Mouse (Mus musculus) hindbrain, postnatal 0 days (tissue): ENCODE measurements around the gene Tgm5. TPM values are rescaled to one million over a fixed set of nuclear protein-coding genes. Genes with fewer than 3 reads are reported as not detected.
"Not testable (repeated sequence)": the region's sequence is repeated elsewhere in the genome, so short reads cannot be mapped to it uniquely, and the experiment has no call there.

Source experiments
- ATAC-seq: fragments of 200-750 bp; cut with Nextera tagmentation; 2 replicates; pipeline ENCODE4 v1.8.0; 2017; ENCODE audit warnings: mild to moderate bottlenecking, moderate TSS enrichment, moderate library complexity
- DNase-seq: peaks from one replicate; pipeline ENCODE4 v3.0.0-alpha.2; 2015; ENCODE audit warnings: low spot score
- H3K27ac ChIP-seq: fragments of 300-500 bp; sonication (generic); 2 replicates; pipeline ENCODE4 v1.5.1; 2014; ENCODE audit warnings: mild to moderate bottlenecking
- H3K27me3 ChIP-seq: fragments of 300-500 bp; sonication (generic); 2 replicates; pipeline ENCODE4 v1.6.1; 2014; ENCODE audit warnings: low read length, mixed read lengths; ENCODE audit not compliant: insufficient read depth
- H3K36me3 ChIP-seq: fragments of 300-500 bp; sonication (generic); 2 replicates; pipeline ENCODE4 v1.6.1; 2014; ENCODE audit warnings: low read length, mixed read lengths; ENCODE audit not compliant: insufficient read depth
- H3K4me1 ChIP-seq: fragments of 300-500 bp; sonication (generic); 2 replicates; pipeline ENCODE4 v1.6.1; 2014; ENCODE audit warnings: antibody characterized with exemption, low read length, mixed read lengths; ENCODE audit not compliant: insufficient read depth
- H3K4me2 ChIP-seq: fragments of 300-500 bp; sonication (generic); 2 replicates; pipeline ENCODE4 v1.6.1; 2014; ENCODE audit warnings: low read depth, mild to moderate bottlenecking, low read length, moderate library complexity, mixed read lengths
- H3K4me3 ChIP-seq: fragments of 300-500 bp; sonication (generic); 2 replicates; pipeline ENCODE4 v1.5.1; 2014; ENCODE audit warnings: low read length
- H3K9ac ChIP-seq: fragments of 300-500 bp; sonication (generic); replicated peaks from 2 replicates; pipeline ENCODE4 v1.6.1; 2014; ENCODE audit warnings: mild to moderate bottlenecking, low read length, moderate library complexity, mixed read lengths
- H3K9me3 ChIP-seq: fragments of 300-500 bp; sonication (generic); 2 replicates; pipeline ENCODE4 v1.6.1; 2016; ENCODE audit warnings: low read length, mixed read lengths
- CTCF ChIP-seq: IDR thresholded peaks from 2 replicates; pipeline ENCODE4 v1.5.1; 2016; ENCODE audit warnings: antibody characterized with exemption, control low read depth, low read depth
- whole genome bisulfite sequencing: fragments of 180-500 bp; shearing (Covaris S2); extraction: QIAGEN DNeasy Blood & Tissue Kit; methylation state at CpG from one replicate; pipeline ENCODE4 v1.1.7; 2014; 5-methylcytosine and 5-hydroxymethylcytosine counted together
- polyA plus RNA-seq: library from polyadenylated mRNA; unstranded; fragments of >200 nt; fragmentation: Nextera tagmentation; extraction: Ambion mirVana; gene quantifications from 2 replicates; pipeline ENCODE4 v1.2.1, GENCODE M21; 2015
- total RNA-seq: library from RNA; depleted of rRNA; stranded (reverse); fragments of >200 nt; gene quantifications from 2 replicates; pipeline ENCODE4 v1.2.3, GENCODE M21; 2014; rRNA removed

Gene Tgm5
- total and polyA plus RNA-seq, 2 experiments from 2014 or later = 0.45 to 0.78 TPM

DNA sequence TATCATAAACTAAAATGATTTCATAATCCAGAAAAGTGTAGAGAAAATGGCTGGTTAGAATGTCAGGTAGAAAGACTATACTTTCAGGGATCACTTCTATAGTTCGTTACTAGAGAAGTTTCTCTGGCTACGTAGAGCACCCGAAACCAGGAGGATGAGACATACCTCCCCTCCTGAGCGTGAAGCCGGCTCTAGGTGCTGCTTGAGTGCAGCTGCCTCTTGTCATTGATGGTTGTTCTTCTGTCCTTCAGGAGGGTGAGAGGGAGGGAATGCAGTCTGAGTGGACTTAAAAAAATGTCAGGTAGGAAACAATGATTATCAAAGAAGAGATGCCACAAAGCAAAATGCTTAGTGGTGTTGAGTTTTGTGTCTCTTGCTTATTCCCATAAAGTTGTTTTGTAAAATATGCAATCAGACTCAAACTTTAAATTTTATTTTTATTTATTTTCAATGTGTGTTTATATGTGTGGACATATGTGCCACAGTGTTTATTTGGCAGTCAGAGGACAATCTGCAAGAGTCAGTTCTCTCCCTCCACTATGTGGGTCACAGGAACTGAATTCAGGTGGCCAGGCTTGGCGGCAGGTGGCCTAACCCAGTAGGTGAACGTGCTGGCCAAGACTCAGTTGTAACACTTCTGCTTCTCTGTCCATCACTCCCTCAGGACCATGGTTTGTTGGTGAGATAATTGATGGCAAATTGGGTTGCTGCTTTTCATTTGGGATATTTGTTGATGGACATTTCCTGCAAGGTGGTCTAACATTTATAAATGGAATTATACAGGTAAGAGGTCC lies 81.4 kb downstream of the Tgm5 start:
- Histone ChIP-seq H3K4me3 (no peak overlapping the region), H3K4me1 (no peaks in the 10 kb centered on the region), H3K27ac (no peak overlapping the region), H3K27me3 (no peaks in the 10 kb centered on the region), H3K9ac (no peak overlapping the region), H3K9me3 (no peaks in the 10 kb centered on the region), H3K4me2 (no peak overlapping the region), H3K36me3 (no peaks in the 10 kb centered on the region)
- ATAC-seq = no peak
- no peak for DNase-seq
- 86% methylated on average over 7 of the region's 7 CpGs for WGBS
- no peak for TF ChIP-seq CTCF

DNA sequence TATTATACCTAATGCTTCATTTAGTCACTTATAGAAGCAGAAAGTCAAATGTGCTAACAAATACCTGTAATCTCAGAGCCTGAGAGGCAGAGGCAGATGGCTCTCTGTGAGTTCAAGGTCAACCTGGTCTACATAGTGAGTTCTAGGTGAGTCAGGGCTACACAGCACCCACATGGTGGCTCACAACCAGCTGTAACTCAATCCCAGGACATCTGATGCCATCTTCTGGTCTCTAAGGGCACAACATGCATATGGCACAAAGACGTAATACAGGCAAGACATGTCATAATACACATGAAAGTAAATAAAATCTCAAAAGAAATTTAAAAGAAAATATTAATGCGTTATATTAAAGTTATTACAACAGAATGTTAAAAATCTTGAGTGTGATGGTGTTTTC lies 82.1 kb downstream of the Tgm5 start:
- DNase-seq (no peak), ATAC-seq (no peak)
- H3K4me3 ChIP-seq = no peak overlapping the region
- no peak overlapping the region for H3K4me2 ChIP-seq
- no peak overlapping the region for H3K27ac ChIP-seq
- no peaks in the 10 kb centered on the region for H3K36me3 ChIP-seq
- H3K9ac ChIP-seq = no peak overlapping the region
- no peaks in the 10 kb centered on the region for H3K27me3 ChIP-seq
- TF ChIP-seq CTCF = peak; percentile 47
- no peaks in the 10 kb centered on the region for H3K4me1 ChIP-seq
- no peaks in the 10 kb centered on the region for H3K9me3 ChIP-seq
- WGBS = 75% methylated on average over 2 of the region's 2 CpGs

DNA sequence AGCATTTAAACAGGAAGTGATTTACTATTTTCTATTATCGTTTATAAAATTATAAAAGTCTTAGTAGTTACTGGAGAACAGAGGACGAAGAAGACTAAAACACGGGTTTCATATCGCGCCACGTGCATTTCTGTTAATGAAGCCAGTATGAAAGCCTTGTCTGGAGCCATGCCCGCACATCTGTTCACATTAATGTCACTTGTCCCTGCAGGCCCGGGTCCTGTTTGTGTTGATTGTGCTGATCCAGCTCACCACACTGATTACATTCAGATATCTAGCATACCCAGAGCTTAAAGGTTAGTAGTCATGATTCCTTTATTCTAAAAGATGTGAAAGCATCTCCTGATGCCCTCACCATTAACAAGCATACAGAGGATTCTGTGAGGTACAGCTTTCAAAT lies 86.8 kb downstream of the Tgm5 start:
- ATAC-seq = no peak
- no peak for TF ChIP-seq CTCF
- no peak overlapping the region for H3K4me3 ChIP-seq
- no peak overlapping the region for H3K9ac ChIP-seq
- no peaks in the 10 kb centered on the region for H3K27me3 ChIP-seq
- no peak for DNase-seq
- H3K4me2 ChIP-seq = no peak overlapping the region
- H3K36me3 ChIP-seq = no peaks in the 10 kb centered on the region
- no peaks in the 10 kb centered on the region for H3K4me1 ChIP-seq
- WGBS = 81% methylated on average over 8 of the region's 8 CpGs
- H3K9me3 ChIP-seq = no peaks in the 10 kb centered on the region
- no peak overlapping the region for H3K27ac ChIP-seq

DNA sequence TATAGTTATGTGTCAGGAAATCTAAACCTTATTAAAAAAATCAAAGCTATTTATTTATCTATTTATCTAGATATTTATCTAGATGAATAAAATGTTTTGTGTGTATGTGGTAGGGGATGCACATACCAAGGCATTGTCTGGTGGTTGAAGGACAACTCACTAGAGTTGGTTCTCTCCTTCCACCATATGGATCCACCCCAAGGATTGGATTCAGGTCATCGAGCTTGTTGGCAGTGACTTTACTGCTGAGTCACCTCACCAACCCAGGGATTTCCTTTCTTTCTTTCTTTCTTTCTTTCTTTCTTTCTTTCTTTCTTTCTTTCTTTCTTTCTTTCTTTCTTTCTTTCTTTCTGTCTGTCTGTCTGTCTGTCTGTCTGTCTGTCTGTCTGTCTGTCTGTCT lies 89.0 kb downstream of the Tgm5 start:
- H3K9me3 ChIP-seq, H3K27me3 ChIP-seq, H3K9ac ChIP-seq, H3K4me3 ChIP-seq, DNase-seq, H3K36me3 ChIP-seq, H3K4me1 ChIP-seq, H3K4me2 ChIP-seq, H3K27ac ChIP-seq, ATAC-seq: not testable (repeated sequence)
- WGBS = 65% methylated on average over 1 of the region's 1 CpGs

Other genes starting within 250 kb of the Tgm5 start
- 27.0 and 37.8 TPM in 2 replicates for gene Cdan1, start 235.7 kb downstream of the Tgm5 start, total RNA-seq
- gene Cdan1, start 235.7 kb downstream of the Tgm5 start, polyA plus RNA-seq = 4.9 and 5.9 TPM in 2 replicates
- 60.1 and 63.7 TPM in 2 replicates for gene Ttbk2, start 235.2 kb downstream of the Tgm5 start, total RNA-seq
- gene Ttbk2, start 235.2 kb downstream of the Tgm5 start, polyA plus RNA-seq = 9.2 and 9.3 TPM in 2 replicates
- gene Ubr1, start 115.1 kb downstream of the Tgm5 start, total RNA-seq = 27.8 and 34.8 TPM in 2 replicates
- gene Ubr1, start 115.1 kb downstream of the Tgm5 start, polyA plus RNA-seq = 27.3 and 27.5 TPM in 2 replicates
- 24.0 and 25.8 TPM in 2 replicates for gene Tmem62, start 108.8 kb downstream of the Tgm5 start, total RNA-seq
- gene Tmem62, start 108.8 kb downstream of the Tgm5 start, polyA plus RNA-seq = 12.6 and 13.8 TPM in 2 replicates
- 40.0 and 42.3 TPM in 2 replicates for gene Ccndbp1, start 77.4 kb downstream of the Tgm5 start, total RNA-seq
- gene Ccndbp1, start 77.4 kb downstream of the Tgm5 start, polyA plus RNA-seq = 76.5 and 80.2 TPM in 2 replicates
- gene Epb42, start 48.8 kb downstream of the Tgm5 start, total RNA-seq = 0.07 and 0.73 TPM in 2 replicates
- 0.06 and 0.18 TPM in 2 replicates for gene Epb42, start 48.8 kb downstream of the Tgm5 start, polyA plus RNA-seq
- not detected in 2 replicates for gene Tgm7, start 24.0 kb upstream of the Tgm5 start, total RNA-seq
- gene Tgm7, start 24.0 kb upstream of the Tgm5 start, polyA plus RNA-seq = not detected in 2 replicates
- gene Adal, start 54.6 kb upstream of the Tgm5 start, total RNA-seq = 17.6 and 22.4 TPM in 2 replicates
- 18.0 and 18.4 TPM in 2 replicates for gene Adal, start 54.6 kb upstream of the Tgm5 start, polyA plus RNA-seq
- gene Lcmt2, start 54.8 kb upstream of the Tgm5 start, total RNA-seq = 9.6 and 10.1 TPM in 2 replicates
- 11.4 and 14.2 TPM in 2 replicates for gene Lcmt2, start 54.8 kb upstream of the Tgm5 start, polyA plus RNA-seq
- 20.2 and 33.6 TPM in 2 replicates for gene Tubgcp4, start 84.8 kb upstream of the Tgm5 start, total RNA-seq
- gene Tubgcp4, start 84.8 kb upstream of the Tgm5 start, polyA plus RNA-seq = 26.1 and 27.6 TPM in 2 replicates
- gene Zscan29, start 85.3 kb upstream of the Tgm5 start, total RNA-seq = 3.2 and 5.7 TPM in 2 replicates
- 5.3 and 5.5 TPM in 2 replicates for gene Zscan29, start 85.3 kb upstream of the Tgm5 start, polyA plus RNA-seq
- gene Trp53bp1, start 185.6 kb upstream of the Tgm5 start, total RNA-seq = 194 and 277 TPM in 2 replicates
- gene Trp53bp1, start 185.6 kb upstream of the Tgm5 start, polyA plus RNA-seq = 76.4 and 80.9 TPM in 2 replicates
- gene Map1a, start 203.8 kb upstream of the Tgm5 start, total RNA-seq = 160 and 173 TPM in 2 replicates
- 70.6 and 72.5 TPM in 2 replicates for gene Map1a, start 203.8 kb upstream of the Tgm5 start, polyA plus RNA-seq